Mouse (Mus musculus) bone marrow, adult 2 months (tissue): ENCODE data around the gene Rrm1.

Experiments
- CTCF ChIP-seq: fragments of 200-500 bp; IDR thresholded peaks from 2 replicates; pipeline ENCODE4 v1.5.1; 2011; ENCODE audit warnings: low read length, control low read depth; ENCODE audit not compliant: control insufficient read depth, insufficient read depth
- POLR2A ChIP-seq: fragments of 200-500 bp; IDR thresholded peaks from 2 replicates; pipeline ENCODE4 v1.6.1; 2011; ENCODE audit warnings: low read depth, mild to moderate bottlenecking, control low read depth, low read length, borderline replicate concordance; ENCODE audit not compliant: control insufficient read depth

DNA sequence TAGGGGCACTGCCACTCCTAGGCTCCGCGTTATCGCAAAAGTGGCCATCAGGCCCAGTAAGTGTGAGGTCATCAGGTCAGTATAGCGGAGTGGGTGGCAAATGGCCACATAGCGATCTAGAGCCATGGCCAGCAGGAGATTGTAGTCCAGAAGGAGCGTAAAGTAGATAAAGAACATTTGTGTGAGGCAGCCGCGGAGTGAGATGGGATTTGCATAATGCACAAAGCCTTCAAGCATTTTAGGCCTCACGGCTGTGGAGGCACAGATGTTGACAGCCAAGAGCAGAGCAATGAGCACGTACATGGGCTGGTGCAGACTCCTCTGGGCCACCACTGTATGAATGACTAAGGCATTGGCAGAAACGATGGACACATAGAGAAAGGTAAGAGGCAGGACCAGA, 35.9 kb downstream of the Rrm1 start:
- TF ChIP-seq CTCF (no peak), POLR2A (no peak)
